Mouse (Mus musculus) midbrain, embryonic 12.5 days (tissue): ENCODE results near the gene Il6st. TPM values are rescaled to one million over a fixed set of nuclear protein-coding genes. Genes with fewer than 3 reads are reported as not detected.

ENCODE experiments used
- ATAC-seq: fragments of 200-750 bp; cut with Nextera tagmentation; 2 replicates; pipeline ENCODE4 v1.8.0; 2017; ENCODE audit warnings: low read depth, moderate TSS enrichment, moderate library complexity; ENCODE audit not compliant: low FRiP score
- H3K27ac ChIP-seq: fragments of 300-500 bp; sonication (generic); replicated peaks from 2 replicates; pipeline ENCODE4 v1.5.1; 2016; ENCODE audit warnings: mild to moderate bottlenecking
- H3K27me3 ChIP-seq: fragments of 300-500 bp; sonication (generic); 2 replicates; pipeline ENCODE4 v1.6.1; 2016; ENCODE audit warnings: mild to moderate bottlenecking
- H3K36me3 ChIP-seq: fragments of 300-500 bp; sonication (generic); 2 replicates; pipeline ENCODE4 v1.6.1; 2016
- H3K4me1 ChIP-seq: fragments of 300-500 bp; sonication (generic); 2 replicates; pipeline ENCODE4 v1.6.1; 2016
- H3K4me2 ChIP-seq: fragments of 300-500 bp; sonication (generic); replicated peaks from 2 replicates; pipeline ENCODE4 v1.6.1; 2016; ENCODE audit warnings: mild to moderate bottlenecking, moderate library complexity
- H3K4me3 ChIP-seq: fragments of 300-500 bp; sonication (generic); 2 replicates; pipeline ENCODE4 v1.5.1; 2016; ENCODE audit warnings: mild to moderate bottlenecking
- H3K9ac ChIP-seq: fragments of 300-500 bp; sonication (generic); replicated peaks from 2 replicates; pipeline ENCODE4 v1.6.1; 2016; ENCODE audit warnings: mild to moderate bottlenecking, moderate library complexity
- H3K9me3 ChIP-seq: fragments of 300-500 bp; sonication (generic); 2 replicates; pipeline ENCODE4 v1.6.1; 2016; ENCODE audit warnings: mild to moderate bottlenecking
- WGBS: fragments of 180-500 bp; shearing (Covaris S2); methylation state at CpG from one replicate; pipeline ENCODE4 v1.1.7; 2016; 5-methylcytosine and 5-hydroxymethylcytosine counted together
- polyA plus RNA-seq: library from polyadenylated mRNA; unstranded; fragments of >200 nt; fragmentation: Nextera tagmentation; extraction: Ambion mirVana; gene quantifications from 2 replicates; pipeline ENCODE4 v1.2.1, GENCODE M21; 2016

Il6st gene
- polyA plus RNA-seq, 1 experiment from 2014 or later, result 39.5 TPM

DNA sequence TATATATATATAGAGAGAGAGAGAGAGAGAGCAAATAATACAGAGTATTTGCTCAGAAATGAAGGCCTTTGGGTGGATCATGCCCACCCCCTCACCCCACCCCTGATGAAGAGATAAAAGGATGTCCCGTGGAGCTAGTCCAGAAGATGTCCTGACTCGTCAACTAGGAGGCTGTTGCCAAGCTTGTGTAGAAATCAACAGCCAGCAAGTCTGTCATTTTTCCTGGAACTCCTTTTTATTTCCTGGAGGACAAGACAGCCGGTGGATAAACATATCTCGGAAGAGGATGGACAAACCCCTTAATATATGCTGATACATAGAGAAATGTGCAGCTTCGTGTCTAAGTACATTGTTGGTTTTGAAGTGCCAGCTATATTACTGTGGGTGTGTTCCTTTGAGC, 49.0 kb downstream of the Il6st start:
- Histone ChIP-seq H3K9me3 (0 out of 2 replicates have a peak, but pooled peaks cover under 1% of the 10 kb centered on the region), H3K27ac (no peak overlapping the region), H3K27me3 (no peaks in the 10 kb centered on the region), H3K36me3 (peaks cover 2% of the 10 kb centered on the region; the same call in 1 of the 2 replicates), H3K4me1 (no peaks in the 10 kb centered on the region), H3K4me3 (no peak overlapping the region), H3K9ac (no peak overlapping the region), H3K4me2 (no peak overlapping the region)
- no peak for ATAC-seq
- 95% methylated on average over 5 of the region's 5 CpGs for WGBS

- Histone ChIP-seq H3K9ac (no peak overlapping the region), H3K9me3 (0 out of 2 replicates have a peak, but pooled peaks cover 8% of the 10 kb centered on the region), H3K4me2 (no peak overlapping the region), H3K4me3 (no peak overlapping the region), H3K27ac (no peak overlapping the region), H3K36me3 (no peaks in the 10 kb centered on the region), H3K4me1 (no peaks in the 10 kb centered on the region), H3K27me3 (no peaks in the 10 kb centered on the region)
- 59% methylated on average over 1 of the region's 1 CpGs for WGBS
- no peak for ATAC-seq
Measured at GRCm38 (mm10) chr13:112514546-112514945, 50.7 kb downstream of the Il6st start.

DNA sequence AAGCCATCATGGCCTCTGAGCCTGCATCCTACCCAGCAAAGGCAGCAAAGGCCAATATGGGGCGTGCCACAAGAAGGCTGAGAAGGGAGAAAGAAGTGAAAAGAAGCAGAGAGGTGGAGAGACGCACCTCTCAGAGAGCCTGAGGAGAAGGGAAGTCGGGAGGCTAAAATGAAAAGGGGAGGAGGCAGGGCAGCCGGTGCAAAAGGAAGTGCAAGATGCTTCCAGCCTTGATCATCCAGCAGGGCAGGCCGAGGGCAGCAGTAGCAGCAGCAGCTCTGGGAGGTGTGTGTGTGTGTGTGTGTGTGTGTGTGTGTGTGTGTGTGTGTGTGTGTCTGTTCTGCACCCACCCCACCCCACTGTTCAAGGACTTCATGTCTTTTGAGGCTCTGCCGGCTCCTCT, 58.4 kb downstream of the Il6st start:
- Histone ChIP-seq H3K4me2 (no peak overlapping the region), H3K9me3 (0 out of 2 replicates have a peak, but pooled peaks cover 8% of the 10 kb centered on the region), H3K36me3 (no peaks in the 10 kb centered on the region), H3K4me3 (no peak overlapping the region), H3K9ac (no peak overlapping the region), H3K27me3 (no peaks in the 10 kb centered on the region), H3K4me1 (no peaks in the 10 kb centered on the region), H3K27ac (no peak overlapping the region)
- WGBS, result 70% methylated on average over 6 of the region's 6 CpGs
- no peak for ATAC-seq

- Histone ChIP-seq H3K4me3 (no peak overlapping the region), H3K9ac (no peak overlapping the region), H3K4me1 (no peaks in the 10 kb centered on the region), H3K36me3 (no peaks in the 10 kb centered on the region), H3K27me3 (no peaks in the 10 kb centered on the region), H3K27ac (no peak overlapping the region), H3K9me3 (0 out of 2 replicates have a peak, but pooled peaks cover 7% of the 10 kb centered on the region), H3K4me2 (no peak overlapping the region)
- 81% methylated on average over 3 of the region's 3 CpGs for WGBS
- ATAC-seq, result no peak
Measured at GRCm38 (mm10) chr13:112522896-112523295, 59.0 kb downstream of the Il6st start.

GRCm38 (mm10) chr13:112523346-112523970, 59.6 kb downstream of the Il6st start:
- no peak for ATAC-seq
- WGBS, result 93% methylated on average over 10 of the region's 10 CpGs
- Histone ChIP-seq H3K4me2 (no peak overlapping the region), H3K36me3 (no peaks in the 10 kb centered on the region), H3K27ac (no peak overlapping the region), H3K4me3 (no peak overlapping the region), H3K4me1 (no peaks in the 10 kb centered on the region), H3K9ac (no peak overlapping the region), H3K9me3 (0 out of 2 replicates have a peak, but pooled peaks cover 2% of the 10 kb centered on the region), H3K27me3 (no peaks in the 10 kb centered on the region; the same call in 1 of the 2 replicates)

DNA sequence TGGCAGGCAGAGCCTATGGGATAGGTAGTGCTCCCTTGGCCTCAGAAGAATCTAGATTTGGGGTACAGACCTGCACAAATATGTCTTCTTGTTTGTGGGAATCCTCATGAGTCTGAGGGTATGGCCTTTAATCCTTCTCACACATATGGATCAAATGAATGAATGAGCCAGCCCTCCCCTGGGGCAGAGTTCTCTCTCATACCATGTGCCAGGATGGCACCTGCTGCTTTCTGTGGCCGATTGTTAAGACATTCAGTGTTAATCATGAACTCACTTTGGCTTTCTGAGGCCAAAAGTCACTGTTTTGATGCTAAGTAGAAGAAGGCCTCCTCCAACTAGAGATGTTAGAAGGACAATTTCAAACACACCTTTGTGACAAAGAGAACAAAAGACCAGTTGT, 63.3 kb downstream of the Il6st start:
- WGBS, result 52% methylated on average over 1 of the region's 1 CpGs
- H3K4me3 ChIP-seq, result no peak overlapping the region
- H3K4me1 ChIP-seq, result no peaks in the 10 kb centered on the region
- no peak overlapping the region for H3K9ac ChIP-seq
- no peak overlapping the region for H3K4me2 ChIP-seq
- H3K27me3 ChIP-seq, result no peaks in the 10 kb centered on the region; the same call in 1 of the 2 replicates
- H3K36me3 ChIP-seq, result no peaks in the 10 kb centered on the region
- no peaks in the 10 kb centered on the region for H3K9me3 ChIP-seq
- H3K27ac ChIP-seq, result no peak overlapping the region
- ATAC-seq, result no peak

GRCm38 (mm10) chr13:112529893-112530292, 66.0 kb downstream of the Il6st start:
- Histone ChIP-seq H3K27ac (no peak overlapping the region), H3K27me3 (no peaks in the 10 kb centered on the region; the same call in 1 of the 2 replicates), H3K36me3 (no peaks in the 10 kb centered on the region), H3K9ac (no peak overlapping the region), H3K9me3 (no peaks in the 10 kb centered on the region), H3K4me2 (no peak overlapping the region), H3K4me3 (no peak overlapping the region), H3K4me1 (no peaks in the 10 kb centered on the region)
- WGBS, result 40% methylated on average over 3 of the region's 3 CpGs
- ATAC-seq, result no peak

- Histone ChIP-seq H3K27me3 (no peaks in the 10 kb centered on the region; the same call in 1 of the 2 replicates), H3K9ac (no peak overlapping the region), H3K4me2 (no peak overlapping the region), H3K4me3 (no peak overlapping the region), H3K4me1 (no peaks in the 10 kb centered on the region), H3K36me3 (no peaks in the 10 kb centered on the region), H3K27ac (no peak overlapping the region), H3K9me3 (no peaks in the 10 kb centered on the region)
- ATAC-seq, result no peak
- WGBS, result 83% methylated on average over 6 of the region's 6 CpGs
Measured at GRCm38 (mm10) chr13:112532235-112532634, 68.4 kb downstream of the Il6st start.

DNA sequence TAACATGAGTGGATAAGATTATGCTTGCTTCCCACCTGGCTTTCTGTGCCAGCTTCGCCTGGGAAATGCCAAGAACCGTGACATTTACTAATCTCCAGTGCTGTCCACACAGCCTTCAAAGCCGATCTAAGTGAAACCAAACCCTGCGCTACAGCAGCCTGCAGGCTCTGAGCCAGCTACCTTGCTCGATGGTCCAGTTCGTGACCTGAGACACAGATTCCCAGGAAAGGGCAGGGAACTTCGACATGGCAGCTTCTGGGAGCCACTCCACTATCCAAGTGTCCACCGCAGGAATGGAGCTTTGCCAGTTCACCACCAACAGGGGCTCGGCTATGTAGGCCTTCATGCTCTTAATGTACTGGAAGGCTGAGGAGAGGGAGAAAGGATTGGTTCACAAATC, 69.7 kb downstream of the Il6st start:
- Histone ChIP-seq H3K9ac (no peak overlapping the region), H3K4me1 (no peaks in the 10 kb centered on the region)
- WGBS, result 75% methylated on average over 9 of the region's 9 CpGs

DNA sequence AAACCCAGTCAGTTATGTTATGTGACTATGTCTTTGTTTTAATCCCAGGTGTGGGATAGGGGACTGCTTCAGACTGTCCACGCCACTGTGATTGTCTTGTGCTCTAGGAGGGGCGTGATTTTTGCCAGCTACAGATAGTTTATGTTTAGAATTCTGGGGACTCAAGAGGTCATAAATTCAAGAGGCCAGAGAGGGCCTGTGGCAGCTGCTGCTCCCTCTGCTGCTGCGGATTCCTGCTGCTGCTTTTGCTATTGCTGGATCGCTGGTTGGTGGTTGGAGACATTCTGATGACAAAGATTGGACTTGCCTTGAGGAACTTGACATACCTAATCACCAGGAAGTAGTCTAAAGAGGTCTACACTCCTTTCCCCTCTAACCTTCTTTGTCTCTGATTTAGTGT, 72.7 kb downstream of the Il6st start:
- Histone ChIP-seq H3K36me3 (no peaks in the 10 kb centered on the region), H3K27ac (no peak overlapping the region), H3K9ac (no peak overlapping the region), H3K4me1 (no peaks in the 10 kb centered on the region), H3K9me3 (no peaks in the 10 kb centered on the region), H3K27me3 (no peaks in the 10 kb centered on the region), H3K4me3 (no peak overlapping the region), H3K4me2 (no peak overlapping the region)
- 81% methylated on average over 4 of the region's 4 CpGs for WGBS
- ATAC-seq, result no peak

More for the DNA sequence above, 69.7 kb downstream of the Il6st start:
- no peaks in the 10 kb centered on the region for H3K36me3 ChIP-seq
- H3K27ac ChIP-seq, result no peak overlapping the region
- no peaks in the 10 kb centered on the region for H3K9me3 ChIP-seq
- ATAC-seq, result no peak
- no peaks in the 10 kb centered on the region for H3K27me3 ChIP-seq
- H3K4me3 ChIP-seq, result no peak overlapping the region
- H3K4me2 ChIP-seq, result no peak overlapping the region

- Histone ChIP-seq H3K36me3 (no peaks in the 10 kb centered on the region), H3K4me1 (no peaks in the 10 kb centered on the region), H3K9me3 (no peaks in the 10 kb centered on the region), H3K4me2 (no peak overlapping the region), H3K9ac (no peak overlapping the region), H3K27me3 (no peaks in the 10 kb centered on the region), H3K4me3 (no peak overlapping the region), H3K27ac (no peak overlapping the region)
- no peak for ATAC-seq
- WGBS, result 91% methylated on average over 7 of the region's 7 CpGs
Measured at GRCm38 (mm10) chr13:112537065-112537464, 73.2 kb downstream of the Il6st start.

GRCm38 (mm10) chr13:112540616-112541015, 76.7 kb downstream of the Il6st start:
- no peak for ATAC-seq
- no peak overlapping the region for H3K4me2 ChIP-seq
- no peaks in the 10 kb centered on the region for H3K9me3 ChIP-seq
- H3K9ac ChIP-seq, result no peak overlapping the region
- no peaks in the 10 kb centered on the region for H3K27me3 ChIP-seq
- H3K4me3 ChIP-seq, result no peak overlapping the region
- no peaks in the 10 kb centered on the region for H3K4me1 ChIP-seq
- no peaks in the 10 kb centered on the region for H3K36me3 ChIP-seq
- no peak overlapping the region for H3K27ac ChIP-seq
- WGBS, result 80% methylated on average over 3 of the region's 3 CpGs
